Mouse (Mus musculus) intestine, embryonic 14.5 days (tissue): ENCODE results near the gene Dpysl4. TPM values are rescaled to one million over a fixed set of nuclear protein-coding genes. Genes with fewer than 3 reads are reported as not detected.

Experiments used
- ATAC-seq: fragments of 200-750 bp; cut with Nextera tagmentation; replicated peaks from 2 replicates; pipeline ENCODE4 v1.8.0; 2017; ENCODE audit warnings: low read depth, moderate number of reproducible peaks, moderate TSS enrichment, moderate library complexity; ENCODE audit not compliant: low FRiP score, low TSS enrichment
- DNase-seq: peaks from one replicate; pipeline ENCODE4 v3.0.0-alpha.2; 2018; ENCODE audit warnings: low spot score
- H3K27ac ChIP-seq: fragments of 300-500 bp; sonication (generic); 2 replicates; pipeline ENCODE4 v1.5.1; 2014; ENCODE audit warnings: low read depth, mild to moderate bottlenecking, control low read depth
- H3K27me3 ChIP-seq: fragments of 300-500 bp; sonication (generic); replicated peaks from 2 replicates; pipeline ENCODE4 v1.6.1; 2014; ENCODE audit warnings: low read length, control low read depth; ENCODE audit not compliant: control insufficient read depth, insufficient read depth
- H3K36me3 ChIP-seq: fragments of 300-500 bp; sonication (generic); 2 replicates; pipeline ENCODE4 v1.6.1; 2014; ENCODE audit warnings: low read length, control low read depth; ENCODE audit not compliant: control insufficient read depth, insufficient read depth
- H3K4me1 ChIP-seq: fragments of 300-500 bp; sonication (generic); replicated peaks from 2 replicates; pipeline ENCODE4 v1.6.1; 2014; ENCODE audit warnings: low read length, control low read depth, mixed read lengths; ENCODE audit not compliant: control insufficient read depth, insufficient read depth
- H3K4me2 ChIP-seq: fragments of 300-500 bp; sonication (generic); 2 replicates; pipeline ENCODE4 v1.6.1; 2014; ENCODE audit warnings: low read length
- H3K4me3 ChIP-seq: fragments of 300-500 bp; sonication (generic); 2 replicates; pipeline ENCODE4 v1.5.1; 2014; ENCODE audit warnings: low read depth, low read length, control low read depth, mixed read lengths
- H3K9ac ChIP-seq: fragments of 300-500 bp; sonication (generic); 2 replicates; pipeline ENCODE4 v1.6.1; 2014; ENCODE audit warnings: mild to moderate bottlenecking, low read length
- H3K9me3 ChIP-seq: fragments of 300-500 bp; sonication (generic); 2 replicates; pipeline ENCODE4 v1.6.1; 2016; ENCODE audit warnings: low read length, control low read depth; ENCODE audit not compliant: control insufficient read depth
- WGBS: fragments of 180-500 bp; shearing (Covaris S2); extraction: QIAGEN DNeasy Blood & Tissue Kit; methylation state at CpG from one replicate; pipeline ENCODE4 v1.1.7; 2014; 5-methylcytosine and 5-hydroxymethylcytosine counted together
- polyA plus RNA-seq: library from polyadenylated mRNA; unstranded; fragments of >200 nt; fragmentation: Nextera tagmentation; extraction: Ambion mirVana; gene quantifications from 2 replicates; pipeline ENCODE4 v1.2.1, GENCODE M21; 2014

The Dpysl4 gene
- polyA plus RNA-seq, 1 experiment from 2014 or later: 28.5 TPM

DNA sequence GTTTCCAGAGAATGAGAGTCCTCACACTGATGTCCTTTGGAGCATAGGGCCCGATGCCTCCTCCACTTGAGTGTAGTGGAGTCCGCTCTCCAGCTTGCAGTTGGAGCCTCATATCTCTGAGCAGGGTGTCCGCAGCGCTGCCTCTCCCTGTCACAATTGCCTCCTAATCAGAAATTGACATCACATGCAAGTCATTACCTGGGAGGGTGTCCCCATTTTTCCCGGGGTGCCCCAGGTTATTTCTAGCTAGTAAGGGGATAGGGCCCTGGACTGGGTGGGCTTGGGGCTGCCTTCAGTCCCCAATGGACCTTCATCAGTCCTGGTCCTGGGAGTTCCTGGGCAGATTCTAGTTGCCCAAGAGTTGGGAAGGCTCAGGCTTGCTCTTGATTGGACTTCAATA, 6.9 kb downstream of the Dpysl4 start:
- Histone ChIP-seq H3K27me3 (no peaks in the 10 kb centered on the region), H3K4me3 (no peak overlapping the region), H3K4me1 (peaks cover 3% of the 10 kb centered on the region; the same call in 1 of the 2 replicates), H3K9ac (no peak overlapping the region), H3K9me3 (no peaks in the 10 kb centered on the region), H3K4me2 (no peak overlapping the region), H3K27ac (no peak overlapping the region), H3K36me3 (peaks cover 33% of the 10 kb centered on the region)
- 93% methylated on average over 5 of the region's 5 CpGs for WGBS
- no peak for ATAC-seq
- DNase-seq: no peak

DNA sequence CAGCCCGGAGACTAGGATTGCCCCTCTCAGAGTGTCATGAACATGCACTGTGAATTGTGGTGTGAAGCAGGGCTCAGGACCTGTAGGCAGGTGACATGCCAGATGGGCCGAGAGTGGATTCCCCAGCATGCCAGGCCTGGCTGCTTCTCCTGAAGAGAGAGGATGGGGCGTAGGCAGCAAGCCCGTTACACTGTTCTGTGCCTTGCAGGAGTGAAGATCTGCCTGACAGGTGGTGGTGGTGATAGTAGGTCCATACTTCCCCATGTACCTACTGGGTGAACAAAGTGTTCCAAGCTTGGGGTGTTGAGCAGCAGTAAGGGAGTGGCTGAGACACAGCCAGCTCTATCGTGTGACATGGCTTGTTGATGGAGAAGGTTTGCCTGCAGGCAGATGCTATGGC, 7.3 kb downstream of the Dpysl4 start:
- ATAC-seq: no peak
- peaks cover 36% of the 10 kb centered on the region for H3K36me3 ChIP-seq
- H3K4me1 ChIP-seq: no peaks in the 10 kb centered on the region
- no peak overlapping the region for H3K4me3 ChIP-seq
- 85% methylated on average over 5 of the region's 5 CpGs for WGBS
- no peaks in the 10 kb centered on the region for H3K27me3 ChIP-seq
- H3K27ac ChIP-seq: no peak overlapping the region
- no peaks in the 10 kb centered on the region for H3K9me3 ChIP-seq
- no peak overlapping the region for H3K4me2 ChIP-seq
- DNase-seq: no peak
- H3K9ac ChIP-seq: no peak overlapping the region

DNA sequence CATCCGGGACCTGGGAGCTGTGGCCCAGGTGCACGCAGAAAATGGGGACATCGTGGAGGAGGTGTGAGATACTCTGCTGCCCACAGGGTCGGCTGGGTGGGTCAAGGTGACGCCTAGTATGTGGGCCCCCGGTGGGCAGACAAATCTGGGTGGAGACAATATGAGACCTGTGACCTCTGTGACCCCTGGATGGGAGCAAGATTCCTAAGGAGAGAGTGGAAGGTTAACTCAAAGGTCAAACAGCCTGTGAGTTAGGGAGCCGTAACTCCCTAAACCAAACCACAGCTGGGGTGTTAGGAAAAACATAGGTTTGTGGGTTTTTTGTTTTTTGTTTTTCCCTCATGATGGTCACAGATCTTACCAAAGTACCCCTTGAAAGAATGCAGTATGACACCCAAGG, 8.0 kb downstream of the Dpysl4 start:
- no peak overlapping the region for H3K4me2 ChIP-seq
- WGBS: 77% methylated on average over 7 of the region's 7 CpGs
- peaks cover 36% of the 10 kb centered on the region for H3K36me3 ChIP-seq
- no peak overlapping the region for H3K9ac ChIP-seq
- H3K9me3 ChIP-seq: no peaks in the 10 kb centered on the region
- no peaks in the 10 kb centered on the region for H3K4me1 ChIP-seq
- H3K27ac ChIP-seq: no peak overlapping the region
- DNase-seq (no peak), ATAC-seq (no peak)
- no peaks in the 10 kb centered on the region for H3K27me3 ChIP-seq
- no peak overlapping the region for H3K4me3 ChIP-seq

DNA sequence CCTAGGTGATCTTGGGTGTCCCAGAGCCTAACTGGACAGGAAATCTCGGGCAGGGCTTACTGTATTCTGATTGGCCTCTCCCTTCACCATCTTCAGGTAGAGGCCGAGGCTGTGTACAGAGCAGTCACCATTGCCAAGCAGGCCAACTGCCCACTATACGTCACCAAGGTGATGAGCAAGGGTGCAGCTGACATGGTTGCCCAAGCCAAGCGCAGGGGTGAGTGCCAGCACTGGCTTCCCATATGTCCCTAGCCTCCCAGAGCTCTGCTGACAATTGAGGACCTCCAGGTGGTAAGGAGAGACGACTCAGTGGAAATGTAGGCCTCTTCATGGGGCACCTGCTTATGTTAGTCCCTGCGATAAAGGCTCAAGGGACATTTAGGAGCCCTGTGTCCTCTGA, 9.0 kb downstream of the Dpysl4 start:
- H3K27ac ChIP-seq: no peak overlapping the region
- no peak overlapping the region for H3K9ac ChIP-seq
- H3K4me2 ChIP-seq: no peak overlapping the region
- H3K4me1 ChIP-seq: no peaks in the 10 kb centered on the region
- H3K9me3 ChIP-seq: no peaks in the 10 kb centered on the region
- WGBS: 83% methylated on average over 6 of the region's 6 CpGs
- peaks cover 39% of the 10 kb centered on the region for H3K36me3 ChIP-seq
- no peak overlapping the region for H3K4me3 ChIP-seq
- DNase-seq (no peak), ATAC-seq (no peak)
- H3K27me3 ChIP-seq: no peaks in the 10 kb centered on the region

DNA sequence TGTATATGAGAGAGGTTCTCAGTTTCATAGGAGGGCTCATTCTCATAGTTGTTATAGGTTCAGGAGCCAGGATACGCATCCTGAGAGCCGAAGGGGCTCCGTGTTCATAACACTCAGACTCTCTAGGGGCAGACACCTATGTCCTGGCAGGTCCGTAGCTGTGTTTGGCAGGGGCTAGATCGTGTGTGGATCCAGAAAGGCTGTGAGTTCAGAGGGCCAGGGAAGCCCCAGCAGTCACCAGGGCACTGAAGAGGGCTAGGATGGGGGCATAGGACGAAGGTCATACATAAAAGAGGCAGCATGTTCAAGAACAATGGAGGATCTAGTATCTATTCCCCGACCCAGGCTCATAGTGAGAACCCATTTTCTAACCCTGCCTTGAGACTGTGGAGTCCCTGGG, 9.5 kb downstream of the Dpysl4 start:
- H3K4me3 ChIP-seq: no peak overlapping the region
- H3K27ac ChIP-seq: no peak overlapping the region
- H3K36me3 ChIP-seq: peaks cover 34% of the 10 kb centered on the region
- H3K4me1 ChIP-seq: no peaks in the 10 kb centered on the region
- no peak overlapping the region for H3K4me2 ChIP-seq
- H3K27me3 ChIP-seq: no peaks in the 10 kb centered on the region
- no peaks in the 10 kb centered on the region for H3K9me3 ChIP-seq
- DNase-seq: no peak
- no peak for ATAC-seq
- 89% methylated on average over 7 of the region's 7 CpGs for WGBS
- H3K9ac ChIP-seq: no peak overlapping the region

DNA sequence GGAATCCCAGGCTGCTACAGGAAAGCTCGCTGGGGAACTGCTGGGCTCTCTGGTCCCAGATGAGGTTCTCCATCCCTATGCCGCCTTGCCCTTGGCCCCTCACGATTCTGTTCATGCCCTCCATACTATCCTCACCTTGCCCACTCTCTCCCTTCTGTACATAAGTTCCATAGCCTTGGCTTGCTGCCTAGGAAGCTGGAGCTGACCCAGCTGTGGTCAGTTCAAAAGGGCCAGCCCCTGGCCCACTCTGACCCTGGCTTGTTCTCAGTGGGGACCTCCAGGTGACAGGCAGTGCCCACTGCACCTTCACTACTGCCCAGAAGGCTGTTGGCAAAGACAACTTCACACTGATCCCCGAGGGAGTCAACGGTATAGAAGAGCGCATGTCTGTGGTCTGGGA, 10.6 kb downstream of the Dpysl4 start:
- WGBS: 85% methylated on average over 6 of the region's 6 CpGs
- H3K4me3 ChIP-seq: no peak overlapping the region
- no peaks in the 10 kb centered on the region for H3K27me3 ChIP-seq
- DNase-seq (no peak), ATAC-seq (no peak)
- H3K9me3 ChIP-seq: no peaks in the 10 kb centered on the region
- peaks cover 30% of the 10 kb centered on the region; the same call in 1 of the 2 replicates for H3K36me3 ChIP-seq
- H3K27ac ChIP-seq: no peak overlapping the region
- H3K4me2 ChIP-seq: no peak overlapping the region
- H3K9ac ChIP-seq: no peak overlapping the region
- no peaks in the 10 kb centered on the region for H3K4me1 ChIP-seq

DNA sequence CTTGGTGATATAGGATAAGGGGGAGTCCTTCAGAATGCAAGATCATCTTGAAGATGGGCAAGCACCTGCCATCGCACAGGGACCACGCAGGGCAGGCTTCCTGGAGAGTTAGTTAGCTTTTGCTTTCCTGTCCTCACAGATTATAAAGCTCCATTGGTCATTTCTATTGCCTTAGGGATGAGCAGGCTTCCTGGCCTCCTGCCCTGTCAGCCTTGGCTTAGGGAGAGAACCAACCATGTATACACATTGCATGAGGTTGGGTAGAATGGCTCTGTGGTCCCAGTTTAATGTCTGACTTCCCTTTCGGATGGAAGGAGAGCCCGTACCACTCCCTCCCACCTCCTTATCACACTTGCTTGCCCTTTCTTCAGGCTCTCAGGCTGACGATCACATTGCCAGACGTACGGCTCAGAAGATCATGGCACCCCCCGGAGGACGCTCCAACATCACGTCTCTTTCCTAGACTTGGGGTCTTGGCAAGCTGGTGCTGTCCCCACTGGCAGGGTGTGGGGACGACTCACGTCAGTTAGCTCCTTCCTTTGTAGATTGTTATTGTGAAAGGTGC, 14.8 kb downstream of the Dpysl4 start:
- ATAC-seq (no peak), DNase-seq (no peak)
- Histone ChIP-seq H3K36me3 (peaks cover 12% of the 10 kb centered on the region; the same call in 1 of the 2 replicates), H3K9me3 (no peaks in the 10 kb centered on the region), H3K4me3 (no peak overlapping the region), H3K27me3 (no peaks in the 10 kb centered on the region), H3K27ac (no peak overlapping the region), H3K4me1 (no peaks in the 10 kb centered on the region), H3K4me2 (no peak overlapping the region), H3K9ac (no peak overlapping the region)
- WGBS: 69% methylated on average over 12 of the region's 12 CpGs

DNA sequence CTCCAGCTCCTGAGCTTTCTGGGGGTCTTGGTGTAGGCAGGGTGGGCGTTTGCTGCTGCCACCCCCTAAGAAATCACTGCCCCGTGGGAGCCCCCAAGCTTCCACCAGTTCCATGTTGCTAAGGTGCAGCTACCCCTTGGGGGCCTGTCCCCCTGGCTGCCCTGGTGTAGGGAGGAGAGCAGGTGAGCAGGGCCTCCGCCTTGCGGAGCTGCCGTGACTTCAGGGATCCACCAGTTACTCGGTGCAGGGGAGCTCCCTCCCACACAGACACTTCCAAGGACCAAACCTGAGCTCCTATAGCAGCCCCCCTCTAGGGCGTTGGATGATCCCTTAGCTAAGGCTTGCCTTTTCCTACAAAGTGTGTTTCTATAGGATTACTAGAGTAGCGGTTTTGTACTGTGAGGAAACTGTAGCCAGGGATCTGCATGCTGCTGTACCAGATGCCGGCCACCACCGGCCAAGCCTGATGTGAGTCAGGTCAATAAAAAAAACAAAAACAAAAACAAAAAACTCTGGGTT, 15.5 kb downstream of the Dpysl4 start:
- 76% methylated on average over 10 of the region's 10 CpGs for WGBS
- H3K4me3 ChIP-seq: no peak overlapping the region
- H3K27me3 ChIP-seq: no peaks in the 10 kb centered on the region

DNA sequence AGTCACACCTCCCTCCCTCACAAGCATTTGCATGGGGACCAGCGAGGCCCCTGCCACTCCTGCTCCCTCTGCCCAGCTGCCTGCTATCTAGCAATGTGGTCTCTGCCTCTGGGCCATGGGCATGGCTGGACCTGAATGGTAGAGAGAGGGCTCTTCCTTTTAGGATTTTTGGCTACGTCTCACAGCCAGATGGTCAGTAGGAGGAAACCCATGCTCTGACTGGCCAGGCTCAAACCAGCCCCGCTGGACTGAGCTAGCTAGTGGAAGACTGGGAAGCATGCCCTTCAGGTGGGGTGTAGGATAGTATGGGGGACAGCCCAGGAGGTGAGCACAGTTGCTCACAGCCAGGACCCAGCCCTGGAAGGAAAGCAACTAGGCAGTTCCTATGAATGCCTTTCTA, 16.0 kb downstream of the Dpysl4 start:
- ATAC-seq: no peak
- H3K27ac ChIP-seq: no peak overlapping the region
- no peak overlapping the region for H3K4me3 ChIP-seq
- H3K4me2 ChIP-seq: no peak overlapping the region
- no peak for DNase-seq
- no peak overlapping the region for H3K9ac ChIP-seq
- H3K27me3 ChIP-seq: no peaks in the 10 kb centered on the region
- H3K4me1 ChIP-seq: no peaks in the 10 kb centered on the region
- H3K36me3 ChIP-seq: peaks cover 6% of the 10 kb centered on the region; the same call in 1 of the 2 replicates
- whole genome bisulfite sequencing: 79% methylated on average over 3 of the region's 3 CpGs
- H3K9me3 ChIP-seq: no peaks in the 10 kb centered on the region

More for the DNA sequence above, 15.5 kb downstream of the Dpysl4 start:
- Histone ChIP-seq H3K4me1 (no peaks in the 10 kb centered on the region), H3K36me3 (peaks cover 9% of the 10 kb centered on the region; the same call in 1 of the 2 replicates), H3K4me2 (no peak overlapping the region), H3K27ac (no peak overlapping the region), H3K9ac (no peak overlapping the region), H3K9me3 (no peaks in the 10 kb centered on the region)
- ATAC-seq (no peak), DNase-seq (no peak)
